Mouse (Mus musculus) embryo, embryonic 11.5 days (tissue): ENCODE measurements around the gene Snap23.

Source experiments
- DNase-seq: peaks from one replicate; pipeline ENCODE4 v3.0.0-alpha.2; 2012; ENCODE audit warnings: low read depth, low spot score

Snap23 gene

GRCm38 (mm10) chr2:120589759-120590158 lies 22.3 kb downstream of the Snap23 start:
- DNase-seq: no peak

- DNase-seq: no peak
Observed at GRCm38 (mm10) chr2:120592227-120592626, 24.8 kb downstream of the Snap23 start.

GRCm38 (mm10) chr2:120597734-120598133 lies 30.3 kb downstream of the Snap23 start:
- DNase-seq: no peak

GRCm38 (mm10) chr2:120599506-120599905 lies 32.0 kb downstream of the Snap23 start:
- DNase-seq: no peak

GRCm38 (mm10) chr2:120606021-120606690 lies 38.7 kb downstream of the Snap23 start:
- DNase-seq: no peak

GRCm38 (mm10) chr2:120608830-120609723 lies 41.6 kb downstream of the Snap23 start, which contains the start of the genes Haus2 and Lrrc57:
Gene Haus2, plus strand, starts transcription at chr2:120609383.
Gene Lrrc57, minus strand, starts transcription at chr2:120609520.
- DNase-seq: peak; percentile 85

GRCm38 (mm10) chr2:120616279-120617163 lies 49.0 kb downstream of the Snap23 start:
- no peak for DNase-seq

- no peak for DNase-seq
Observed at GRCm38 (mm10) chr2:120619538-120619937, 52.1 kb downstream of the Snap23 start.

- DNase-seq: no peak
Observed at GRCm38 (mm10) chr2:120622920-120623319, 55.4 kb downstream of the Snap23 start.

- no peak for DNase-seq
Observed at GRCm38 (mm10) chr2:120628076-120628865, 60.8 kb downstream of the Snap23 start.

GRCm38 (mm10) chr2:120628886-120629735 lies 61.6 kb downstream of the Snap23 start, which contains the start of gene Stard9:
Gene Stard9, plus strand, starts transcription at chr2:120629121.
- peak; percentile 98 for DNase-seq

GRCm38 (mm10) chr2:120630246-120630645 lies 62.8 kb downstream of the Snap23 start:
- DNase-seq: no peak

- DNase-seq: no peak
Observed at GRCm38 (mm10) chr2:120630655-120631054, 63.2 kb downstream of the Snap23 start.

- DNase-seq: no peak
Observed at GRCm38 (mm10) chr2:120631521-120631920, 64.0 kb downstream of the Snap23 start.

- DNase-seq: no peak
Observed at GRCm38 (mm10) chr2:120631957-120632356, 64.5 kb downstream of the Snap23 start.

GRCm38 (mm10) chr2:120640835-120641234 lies 73.4 kb downstream of the Snap23 start:
- DNase-seq: no peak

GRCm38 (mm10) chr2:120643836-120644235 lies 76.4 kb downstream of the Snap23 start:
- no peak for DNase-seq

GRCm38 (mm10) chr2:120646777-120647176 lies 79.3 kb downstream of the Snap23 start:
- DNase-seq: no peak
